Mouse (Mus musculus) cerebellum, adult 2 months (tissue): ENCODE data around the gene Ncor2.

Experiments used
- CTCF ChIP-seq: fragments of 200-500 bp; IDR thresholded peaks from 2 replicates; pipeline ENCODE4 v1.5.1; 2011; ENCODE audit warnings: low read depth, mild to moderate bottlenecking, control low read depth, low read length, moderate library complexity, borderline replicate concordance; ENCODE audit not compliant: insufficient read depth
- POLR2A ChIP-seq: fragments of 200-500 bp; IDR thresholded peaks from 2 replicates; pipeline ENCODE4 v1.6.1; 2011; ENCODE audit warnings: low read length, control low read depth, borderline replicate concordance; ENCODE audit not compliant: insufficient read depth

GRCm38 (mm10) chr5:125006896-125007295, 172.1 kb downstream of the Ncor2 start:
- TF ChIP-seq CTCF (no peak), POLR2A (no peak)
